Comparison of ENCODE assay signal across 8 mouse cellular contexts in the genomic region with DNA sequence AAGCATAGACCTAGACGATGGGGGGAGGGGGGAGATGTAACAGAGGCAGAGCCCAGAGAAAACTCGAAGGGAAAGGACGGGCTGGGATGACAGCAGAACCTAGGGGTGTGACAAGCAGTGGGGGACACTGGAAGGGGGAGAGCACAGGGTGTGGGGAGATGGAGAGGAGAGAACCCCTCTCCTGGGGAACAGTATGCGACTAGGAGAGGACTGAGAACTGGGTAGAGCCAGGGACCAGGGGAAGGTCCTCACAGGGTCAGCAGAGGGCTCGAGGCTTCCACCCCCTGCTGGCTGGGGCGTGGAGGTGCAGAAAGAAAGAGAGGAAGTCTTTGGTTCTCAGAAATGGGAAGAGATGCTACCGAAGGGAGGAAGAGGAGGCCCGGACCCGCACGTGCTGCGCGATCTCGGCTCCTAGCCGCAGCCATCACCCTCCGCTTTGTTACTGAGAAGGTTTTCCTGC. TPM values are rescaled to one million over a fixed set of nuclear protein-coding genes. Genes with fewer than 3 reads are reported as not detected.
DNase-seq lines count a peak whose midpoint lies in the region; ATAC-seq and TF ChIP-seq lines count a peak whose summit lies in the region.

No protein-coding gene starts in this region.

- peaks cover 0 to 3% of the 10 kb centered on the region in 2 experiments; a peak in 1 of 4 replicates for H3K4me1 ChIP-seq in ES-E14 (ENCODE audit: control insufficient read depth in 2 of 2, insufficient read depth in 2 of 2, low read length in 2 of 2, poor library complexity in 1 of 2)
- peaks cover 24% of the 10 kb centered on the region for H3K4me1 ChIP-seq in heart, embryonic 13.5 days
- peaks cover 36% of the 10 kb centered on the region for H3K4me1 ChIP-seq in limb, embryonic 10.5 days
- peaks cover 52% of the 10 kb centered on the region for H3K4me1 ChIP-seq in midbrain, embryonic 10.5 days
- H3K4me1 ChIP-seq in stomach, embryonic 15.5 days = peaks cover 13% of the 10 kb centered on the region

- no peak overlapping the region for H3K27ac ChIP-seq in ES-E14 (ENCODE audit: insufficient read depth, low read depth, low read length, poor library complexity, severe bottlenecking)
- no peak overlapping the region for H3K27ac ChIP-seq in heart, embryonic 13.5 days (replicated peaks)
- no peak overlapping the region for H3K27ac ChIP-seq in limb, embryonic 10.5 days
- H3K27ac ChIP-seq in midbrain, embryonic 10.5 days (replicated peaks) = peak overlapping the region; percentile 10; the same call in 1 of the 2 replicates
- H3K27ac ChIP-seq in stomach, embryonic 15.5 days = no peak overlapping the region

- DNase-seq in adrenal gland, adult 18-20 months (ENCODE audit: low spot score in 2 of 2) = peak; percentile 22 to 41
- no peak for DNase-seq in adrenal gland, postnatal 4 days (ENCODE audit: low spot score in 2 of 2)
- no peak for DNase-seq in ES-E14 (ENCODE audit: low read depth, low spot score)
- DNase-seq in limb, embryonic 10.5 days (ENCODE audit: low spot score) = peak; percentile 75
- peak; percentile 74 for DNase-seq in midbrain, embryonic 10.5 days (ENCODE audit: low spot score)

- H3K9ac ChIP-seq in ES-E14 (ENCODE audit: insufficient read depth, low read depth, low read length, poor library complexity, severe bottlenecking) = no peak overlapping the region
- H3K9ac ChIP-seq in heart, embryonic 13.5 days = no peak overlapping the region
- no peak overlapping the region for H3K9ac ChIP-seq in stomach, embryonic 15.5 days

- under 1% methylated on average over 15 of the region's 15 CpGs for WGBS in heart, embryonic 13.5 days
- under 1% methylated on average over 15 of the region's 15 CpGs for WGBS in limb, embryonic 10.5 days
- WGBS in midbrain, embryonic 10.5 days = 0% methylated on average over 15 of the region's 15 CpGs
- WGBS in stomach, embryonic 15.5 days = 2% methylated on average over 15 of the region's 15 CpGs

- H3K36me3 ChIP-seq in ES-E14 (ENCODE audit: control insufficient read depth, insufficient read depth, low read length, poor library complexity, severe bottlenecking) = no peaks in the 10 kb centered on the region
- no peaks in the 10 kb centered on the region for H3K36me3 ChIP-seq in heart, embryonic 13.5 days
- H3K36me3 ChIP-seq in limb, embryonic 10.5 days = no peaks in the 10 kb centered on the region
- no peaks in the 10 kb centered on the region for H3K36me3 ChIP-seq in midbrain, embryonic 10.5 days
- H3K36me3 ChIP-seq in stomach, embryonic 15.5 days = no peaks in the 10 kb centered on the region

- peak overlapping the region; percentile 29 to 37; a peak in 3 of 4 replicates for H3K4me3 ChIP-seq in ES-E14 (ENCODE audit: insufficient read depth in 1 of 2, low read depth in 1 of 2, low read length in 2 of 2, poor library complexity in 1 of 2, severe bottlenecking in 1 of 2)
- H3K4me3 ChIP-seq in heart, embryonic 13.5 days = peak overlapping the region; percentile 21; the same call in 1 of the 2 replicates
- H3K4me3 ChIP-seq in limb, embryonic 10.5 days = peak overlapping the region; percentile 24
- peak overlapping the region; percentile 73 for H3K4me3 ChIP-seq in midbrain, embryonic 10.5 days
- no peak overlapping the region for H3K4me3 ChIP-seq in stomach, embryonic 15.5 days (replicated peaks)

- in situ Hi-C loops in ES-E14 (cut with MboI; ENCODE audit: low sequenced_read_pairs in 2 of 2, unreplicated experiment in 2 of 2) = no loop called here

- H3K4me2 ChIP-seq in heart, embryonic 13.5 days = peak overlapping the region; percentile 46
- peak overlapping the region; percentile 17; the same call in 1 of the 2 replicates for H3K4me2 ChIP-seq in stomach, embryonic 15.5 days

- peaks cover 98% of the 10 kb centered on the region for H3K27me3 ChIP-seq in heart, embryonic 13.5 days (replicated peaks)
- H3K27me3 ChIP-seq in limb, embryonic 10.5 days (ENCODE audit: low read depth, poor library complexity, severe bottlenecking) = peaks cover 96% of the 10 kb centered on the region
- H3K27me3 ChIP-seq in midbrain, embryonic 10.5 days (ENCODE audit: low read depth, poor library complexity, severe bottlenecking) = peaks cover 98% of the 10 kb centered on the region
- H3K27me3 ChIP-seq in stomach, embryonic 15.5 days (replicated peaks) = peaks cover 75% of the 10 kb centered on the region

- H3K9me3 ChIP-seq in ES-E14 (ENCODE audit: control insufficient read depth, insufficient read depth, low read depth, low read length) = no peaks in the 10 kb centered on the region
- no peaks in the 10 kb centered on the region for H3K9me3 ChIP-seq in heart, embryonic 13.5 days
- H3K9me3 ChIP-seq in limb, embryonic 10.5 days (replicated peaks) = no peaks in the 10 kb centered on the region
- H3K9me3 ChIP-seq in midbrain, embryonic 10.5 days (replicated peaks) = no peaks in the 10 kb centered on the region
- H3K9me3 ChIP-seq in stomach, embryonic 15.5 days = no peaks in the 10 kb centered on the region

- peak; percentile 81 for ATAC-seq in common myeloid progenitor, adult 5-6 weeks (replicated peaks; ENCODE audit: low read depth, poor library complexity, severe bottlenecking)
- 0 out of 2 replicates have a peak, but pooled peaks have one; percentile 51 for ATAC-seq in heart, embryonic 13.5 days (ENCODE audit: extremely low read depth, insufficient number of reproducible peaks, low FRiP score, low TSS enrichment)
- ATAC-seq in stomach, embryonic 15.5 days (ENCODE audit: insufficient read depth, low FRiP score, low read depth) = no peak

TF ChIP-seq in ES-E14, 5 proteins besides CTCF, POLR2A, EP300 and RAD21:
- no peak for TF ChIP-seq CHD2 (IDR thresholded peaks at IDR 0.05; ENCODE audit: low read depth, low read length)
- no peak for TF ChIP-seq ZC3H11A (IDR thresholded peaks at IDR 0.05; ENCODE audit: borderline replicate concordance, low read depth, low read length)
- TF ChIP-seq MAFK (IDR thresholded peaks at IDR 0.05; ENCODE audit: insufficient read depth, low read depth, low read length) = no peak
- no peak for TF ChIP-seq HCFC1 (IDR thresholded peaks at IDR 0.05; ENCODE audit: borderline replicate concordance, insufficient read depth, low read length)
- no peak for TF ChIP-seq ZNF384 (IDR thresholded peaks at IDR 0.05; ENCODE audit: low read depth, low read length)

RNA-seq across cellular contexts. Expression of a gene that starts 1.8 kb away (rescaled TPM):
- total RNA-seq in adrenal gland, adult 18-20 months (2021) = under 1 TPM; 0.56 to 0.61 TPM
- total RNA-seq in adrenal gland, postnatal 4 days (2021) = 1 to 10 TPM; 3.7 to 4.1 TPM
- 2.4 and 2.9 TPM in 2 replicates for total RNA-seq in ES-E14 (2012; rRNA removed)
- 3.8 and 4.7 TPM in 2 replicates for total RNA-seq in common myeloid progenitor, adult 5-6 weeks (2017)
- 0.43 and 0.51 TPM in 2 replicates for polyA plus RNA-seq in heart, embryonic 13.5 days (2015; fragmentation: Nextera tagmentation; extraction: Ambion mirVana)
- polyA plus RNA-seq in limb, embryonic 10.5 days (2016; fragmentation: Nextera tagmentation; extraction: Ambion mirVana) = 3.3 and 4.1 TPM in 2 replicates
- 13.6 and 26.5 TPM in 2 replicates for polyA plus RNA-seq in midbrain, embryonic 10.5 days (2016; fragmentation: Nextera tagmentation; extraction: Ambion mirVana)
- 1.4 and 1.6 TPM in 2 replicates for polyA plus RNA-seq in stomach, embryonic 15.5 days (2015; fragmentation: Nextera tagmentation; extraction: Ambion mirVana)

RNA-seq across cellular contexts. Expression of a gene that starts 39.1 kb away (rescaled TPM):
- 10 to 100 TPM; 24.0 to 27.0 TPM for total RNA-seq in adrenal gland, adult 18-20 months (2021)
- total RNA-seq in adrenal gland, postnatal 4 days (2021) = 10 to 100 TPM; 15.6 to 16.4 TPM
- total RNA-seq in ES-E14 (2012; rRNA removed) = 22.8 and 31.3 TPM in 2 replicates
- 16.4 and 17.6 TPM in 2 replicates for total RNA-seq in common myeloid progenitor, adult 5-6 weeks (2017)
- polyA plus RNA-seq in heart, embryonic 13.5 days (2015; fragmentation: Nextera tagmentation; extraction: Ambion mirVana) = 5.3 and 6.6 TPM in 2 replicates
- polyA plus RNA-seq in limb, embryonic 10.5 days (2016; fragmentation: Nextera tagmentation; extraction: Ambion mirVana) = 10.5 and 11.5 TPM in 2 replicates
- polyA plus RNA-seq in midbrain, embryonic 10.5 days (2016; fragmentation: Nextera tagmentation; extraction: Ambion mirVana) = 8.4 TPM in 2 replicates
- 15.1 and 15.2 TPM in 2 replicates for polyA plus RNA-seq in stomach, embryonic 15.5 days (2015; fragmentation: Nextera tagmentation; extraction: Ambion mirVana)

RNA-seq across cellular contexts. Expression of a gene that starts 39.9 kb away (rescaled TPM):
- 10 to 100 TPM in 1 of 2 experiments, 1 to 10 TPM in 1; 8.4 to 10.2 TPM for total RNA-seq in adrenal gland, adult 18-20 months (2021)
- total RNA-seq in adrenal gland, postnatal 4 days (2021) = 10 to 100 TPM; 15.9 to 16.3 TPM
- total RNA-seq in ES-E14 (2012; rRNA removed) = 5.0 and 5.2 TPM in 2 replicates
- total RNA-seq in common myeloid progenitor, adult 5-6 weeks (2017) = 8.3 and 10.2 TPM in 2 replicates
- 2.1 TPM in 2 replicates for polyA plus RNA-seq in heart, embryonic 13.5 days (2015; fragmentation: Nextera tagmentation; extraction: Ambion mirVana)
- polyA plus RNA-seq in limb, embryonic 10.5 days (2016; fragmentation: Nextera tagmentation; extraction: Ambion mirVana) = 3.1 and 3.3 TPM in 2 replicates
- 2.7 and 2.8 TPM in 2 replicates for polyA plus RNA-seq in midbrain, embryonic 10.5 days (2016; fragmentation: Nextera tagmentation; extraction: Ambion mirVana)
- polyA plus RNA-seq in stomach, embryonic 15.5 days (2015; fragmentation: Nextera tagmentation; extraction: Ambion mirVana) = 2.8 and 3.1 TPM in 2 replicates

RNA-seq across cellular contexts. Expression of a gene that starts 56.3 kb away (rescaled TPM):
- 100 to 1,000 TPM in 1 of 2 experiments, 10 to 100 TPM in 1; 96.7 to 101 TPM for total RNA-seq in adrenal gland, adult 18-20 months (2021)
- 10 to 100 TPM; 84.8 to 89.3 TPM for total RNA-seq in adrenal gland, postnatal 4 days (2021)
- total RNA-seq in ES-E14 (2012; rRNA removed) = 38.2 and 38.5 TPM in 2 replicates
- 50.5 and 58.1 TPM in 2 replicates for total RNA-seq in common myeloid progenitor, adult 5-6 weeks (2017)
- 7.8 and 8.2 TPM in 2 replicates for polyA plus RNA-seq in heart, embryonic 13.5 days (2015; fragmentation: Nextera tagmentation; extraction: Ambion mirVana)
- 11.7 and 12.0 TPM in 2 replicates for polyA plus RNA-seq in limb, embryonic 10.5 days (2016; fragmentation: Nextera tagmentation; extraction: Ambion mirVana)
- 9.3 and 10.5 TPM in 2 replicates for polyA plus RNA-seq in midbrain, embryonic 10.5 days (2016; fragmentation: Nextera tagmentation; extraction: Ambion mirVana)
- 9.4 and 10.5 TPM in 2 replicates for polyA plus RNA-seq in stomach, embryonic 15.5 days (2015; fragmentation: Nextera tagmentation; extraction: Ambion mirVana)

Comparison
In these comparisons a context has a peak if more than half of its experiments do, and no peak if none do; other contexts are left out.
1. DNase-seq: peak in adrenal gland, adult 18-20 months (2 of 2), limb, embryonic 10.5 days (single experiment) and midbrain, embryonic 10.5 days (single experiment); none in adrenal gland, postnatal 4 days (0 of 2) and ES-E14 (single experiment).